Mouse (Mus musculus) hindbrain, embryonic 10.5 days (tissue): ENCODE results near the gene 4930544D05Rik. TPM values are rescaled to one million over a fixed set of nuclear protein-coding genes. Genes with fewer than 3 reads are reported as not detected.

Experiments used
- DNase-seq: peaks from one replicate; pipeline ENCODE4 v3.0.0-alpha.2; 2017; ENCODE audit warnings: low spot score
- H3K27ac ChIP-seq: fragments of 300-500 bp; sonication (generic); 2 replicates; pipeline ENCODE4 v1.5.1; 2016; ENCODE audit warnings: mild to moderate bottlenecking, moderate library complexity
- H3K27me3 ChIP-seq: fragments of 300-500 bp; sonication (generic); 2 replicates; pipeline ENCODE4 v1.6.1; 2016; ENCODE audit warnings: mild to moderate bottlenecking; ENCODE audit not compliant: poor library complexity, insufficient read depth, severe bottlenecking
- H3K36me3 ChIP-seq: fragments of 300-500 bp; sonication (generic); 2 replicates; pipeline ENCODE4 v1.6.1; 2016; ENCODE audit warnings: mild to moderate bottlenecking, moderate library complexity
- H3K4me1 ChIP-seq: fragments of 300-500 bp; sonication (generic); replicated peaks from 2 replicates; pipeline ENCODE4 v1.6.1; 2016; ENCODE audit warnings: mild to moderate bottlenecking
- H3K4me3 ChIP-seq: fragments of 300-500 bp; sonication (generic); 2 replicates; pipeline ENCODE4 v1.5.1; 2016; ENCODE audit warnings: mild to moderate bottlenecking, moderate library complexity
- H3K9me3 ChIP-seq: fragments of 300-500 bp; sonication (generic); 2 replicates; pipeline ENCODE4 v1.6.1; 2016; ENCODE audit warnings: mild to moderate bottlenecking, moderate library complexity
- WGBS: fragments of 180-500 bp; shearing (Covaris S2); methylation state at CpG from one replicate; pipeline ENCODE4 v1.1.7; 2016; 5-methylcytosine and 5-hydroxymethylcytosine counted together
- polyA plus RNA-seq: library from polyadenylated mRNA; unstranded; fragments of >200 nt; fragmentation: Nextera tagmentation; extraction: Ambion mirVana; gene quantifications from 2 replicates; pipeline ENCODE4 v1.2.1, GENCODE M21; 2016

Gene 4930544D05Rik
- polyA plus RNA-seq, 1 experiment from 2014 or later = not detected

GRCm38 (mm10) chr11:70608381-70609066 is 7.1 kb upstream of the 4930544D05Rik start:
- Histone ChIP-seq H3K27ac (no peak overlapping the region), H3K4me1 (no peaks in the 10 kb centered on the region), H3K36me3 (peaks cover 99% of the 10 kb centered on the region), H3K27me3 (no peaks in the 10 kb centered on the region), H3K4me3 (no peak overlapping the region), H3K9me3 (no peaks in the 10 kb centered on the region)
- WGBS = 87% methylated on average over 26 of the region's 26 CpGs
- no peak for DNase-seq

DNA sequence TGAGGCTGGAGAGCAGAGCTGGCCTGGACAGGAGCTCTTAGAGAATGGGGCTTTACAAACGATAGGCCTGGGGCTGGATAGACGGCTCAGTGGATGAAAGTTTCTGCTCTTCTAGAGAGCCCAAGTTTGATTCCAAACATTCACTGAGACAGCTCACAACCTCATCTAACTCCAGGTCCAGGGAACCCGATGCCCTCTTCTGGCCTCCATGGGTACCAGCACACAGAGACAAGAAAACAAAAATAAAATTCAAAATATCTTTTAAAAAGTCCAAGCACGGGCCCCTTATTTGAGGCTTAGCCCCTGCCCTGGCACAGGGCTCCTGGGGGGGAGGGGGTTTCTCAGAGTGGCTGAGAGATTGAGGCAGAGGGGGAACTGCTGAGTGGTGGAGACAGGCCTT is 4.9 kb upstream of the 4930544D05Rik start:
- peaks cover 11% of the 10 kb centered on the region for H3K4me1 ChIP-seq
- no peak overlapping the region for H3K27ac ChIP-seq
- DNase-seq = no peak
- WGBS = 86% methylated on average over 4 of the region's 4 CpGs
- H3K27me3 ChIP-seq = peaks cover 8% of the 10 kb centered on the region
- no peaks in the 10 kb centered on the region for H3K9me3 ChIP-seq
- H3K36me3 ChIP-seq = peaks cover 82% of the 10 kb centered on the region
- H3K4me3 ChIP-seq = no peak overlapping the region

GRCm38 (mm10) chr11:70612505-70612904 is 3.1 kb upstream of the 4930544D05Rik start:
- peaks cover 17% of the 10 kb centered on the region for H3K4me1 ChIP-seq
- H3K9me3 ChIP-seq = no peaks in the 10 kb centered on the region
- H3K36me3 ChIP-seq = peaks cover 64% of the 10 kb centered on the region
- no peak overlapping the region for H3K4me3 ChIP-seq
- peaks cover 22% of the 10 kb centered on the region for H3K27me3 ChIP-seq
- WGBS = 82% methylated on average over 7 of the region's 7 CpGs
- no peak overlapping the region for H3K27ac ChIP-seq
- DNase-seq = no peak

- peaks cover 17% of the 10 kb centered on the region for H3K4me1 ChIP-seq
- peak overlapping the region; percentile 69 for H3K27ac ChIP-seq
- H3K4me3 ChIP-seq = peak overlapping the region; percentile 51
- peak; percentile 44 for DNase-seq
- H3K36me3 ChIP-seq = peaks cover 39% of the 10 kb centered on the region
- H3K9me3 ChIP-seq = no peaks in the 10 kb centered on the region
- peaks cover 22% of the 10 kb centered on the region for H3K27me3 ChIP-seq
- 2% methylated on average over 17 of the region's 17 CpGs for WGBS
These were observed 574 bp upstream of the 4930544D05Rik start for GRCm38 (mm10) chr11:70615074-70615473.

- no peak within 1 kb of the TSS for H3K4me3 ChIP-seq
- no peaks in the 10 kb centered on the region for H3K36me3 ChIP-seq
- peaks cover 22% of the 10 kb centered on the region for H3K27me3 ChIP-seq
- whole genome bisulfite sequencing = 58% methylated on average over 1 of the region's 1 CpGs
- no peak within 1 kb of the TSS for H3K27ac ChIP-seq
- H3K9me3 ChIP-seq = no peaks in the 10 kb centered on the region
- DNase-seq = no peak
- H3K4me1 ChIP-seq = peaks cover 24% of the 10 kb centered on the region
These were observed 3.5 kb downstream of the 4930544D05Rik start, which contains the start of gene Chrne for GRCm38 (mm10) chr11:70619101-70619500. Gene Chrne (minus strand): TSS chr11:70619216.

GRCm38 (mm10) chr11:70621972-70622814 is 6.5 kb downstream of the 4930544D05Rik start:
- WGBS = 46% methylated on average over 7 of the region's 7 CpGs
- Histone ChIP-seq H3K27ac (no peak overlapping the region), H3K4me3 (no peak overlapping the region), H3K36me3 (no peaks in the 10 kb centered on the region), H3K27me3 (no peaks in the 10 kb centered on the region), H3K9me3 (no peaks in the 10 kb centered on the region), H3K4me1 (peaks cover 6% of the 10 kb centered on the region; the same call in 1 of the 2 replicates)
- DNase-seq = no peak

GRCm38 (mm10) chr11:70623053-70623742 is 7.5 kb downstream of the 4930544D05Rik start:
- H3K4me3 ChIP-seq = no peak overlapping the region
- H3K9me3 ChIP-seq = no peaks in the 10 kb centered on the region
- no peak overlapping the region for H3K27ac ChIP-seq
- no peaks in the 10 kb centered on the region for H3K27me3 ChIP-seq
- peaks cover 6% of the 10 kb centered on the region; the same call in 1 of the 2 replicates for H3K4me1 ChIP-seq
- WGBS = 82% methylated on average over 10 of the region's 10 CpGs
- H3K36me3 ChIP-seq = no peaks in the 10 kb centered on the region
- DNase-seq = no peak

GRCm38 (mm10) chr11:70625473-70625872 is 9.8 kb downstream of the 4930544D05Rik start:
- 51% methylated on average over 4 of the region's 4 CpGs for WGBS
- Histone ChIP-seq H3K27me3 (no peaks in the 10 kb centered on the region), H3K27ac (no peak overlapping the region), H3K4me3 (no peak overlapping the region), H3K36me3 (no peaks in the 10 kb centered on the region), H3K9me3 (no peaks in the 10 kb centered on the region), H3K4me1 (peaks cover 6% of the 10 kb centered on the region; the same call in 1 of the 2 replicates)
- peak; percentile 55 for DNase-seq

- H3K4me3 ChIP-seq = no peak overlapping the region
- no peak for DNase-seq
- no peaks in the 10 kb centered on the region for H3K27me3 ChIP-seq
- WGBS = 69% methylated on average over 4 of the region's 4 CpGs
- H3K9me3 ChIP-seq = no peaks in the 10 kb centered on the region
- no peaks in the 10 kb centered on the region for H3K36me3 ChIP-seq
- H3K27ac ChIP-seq = no peak overlapping the region
- H3K4me1 ChIP-seq = peaks cover 4% of the 10 kb centered on the region; the same call in 1 of the 2 replicates
These were observed 11.2 kb downstream of the 4930544D05Rik start for GRCm38 (mm10) chr11:70626877-70627276.

DNA sequence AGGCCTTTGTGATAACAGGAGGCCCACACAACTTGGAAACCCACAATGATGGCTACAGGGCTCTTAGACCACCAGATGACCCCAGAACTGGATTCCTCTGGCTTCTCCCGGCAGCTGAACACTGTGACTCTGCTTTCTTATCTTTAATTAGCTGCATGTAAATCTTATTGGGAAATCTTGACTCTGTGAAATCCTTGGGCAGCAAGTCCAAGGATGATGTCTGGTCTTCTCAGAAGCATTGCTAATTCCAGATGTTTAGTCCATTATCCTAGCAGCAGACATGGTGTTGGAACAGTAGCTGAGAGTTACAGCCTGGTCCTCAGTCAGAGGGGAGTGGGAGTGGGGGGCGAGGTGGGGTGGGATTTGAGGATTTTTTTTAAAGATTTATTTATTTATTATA is 12.8 kb downstream of the 4930544D05Rik start:
- H3K4me3 ChIP-seq = no peak overlapping the region
- no peaks in the 10 kb centered on the region for H3K9me3 ChIP-seq
- H3K27ac ChIP-seq = no peak overlapping the region
- no peaks in the 10 kb centered on the region for H3K27me3 ChIP-seq
- 82% methylated on average over 2 of the region's 2 CpGs for WGBS
- no peak for DNase-seq
- no peaks in the 10 kb centered on the region for H3K36me3 ChIP-seq
- no peaks in the 10 kb centered on the region for H3K4me1 ChIP-seq

GRCm38 (mm10) chr11:70629557-70629956 is 13.9 kb downstream of the 4930544D05Rik start:
- H3K36me3 ChIP-seq = no peaks in the 10 kb centered on the region
- no peak overlapping the region for H3K27ac ChIP-seq
- H3K4me3 ChIP-seq = no peak overlapping the region
- no peaks in the 10 kb centered on the region for H3K27me3 ChIP-seq
- 63% methylated on average over 5 of the region's 5 CpGs for WGBS
- DNase-seq = no peak
- H3K4me1 ChIP-seq = no peaks in the 10 kb centered on the region
- no peaks in the 10 kb centered on the region for H3K9me3 ChIP-seq

- WGBS = 71% methylated on average over 7 of the region's 7 CpGs
- H3K4me1 ChIP-seq = no peaks in the 10 kb centered on the region
- no peak overlapping the region for H3K27ac ChIP-seq
These were observed 14.5 kb downstream of the 4930544D05Rik start for GRCm38 (mm10) chr11:70630129-70630528.

More at GRCm38 (mm10) chr11:70630129-70630528, 14.5 kb downstream of the 4930544D05Rik start:
- H3K4me3 ChIP-seq = no peak overlapping the region
- H3K36me3 ChIP-seq = no peaks in the 10 kb centered on the region
- no peak for DNase-seq
- H3K27me3 ChIP-seq = no peaks in the 10 kb centered on the region
- H3K9me3 ChIP-seq = no peaks in the 10 kb centered on the region
